Mouse (Mus musculus) embryonic facial prominence, embryonic 14.5 days (tissue): ENCODE results near the gene Cfap99. TPM values are rescaled to one million over a fixed set of nuclear protein-coding genes. Genes with fewer than 3 reads are reported as not detected.

Source experiments
- ATAC-seq: fragments of 200-750 bp; cut with Nextera tagmentation; 2 replicates; pipeline ENCODE4 v1.8.0; 2017; ENCODE audit warnings: low read depth, moderate number of reproducible peaks, moderate TSS enrichment
- DNase-seq: peaks from one replicate; pipeline ENCODE4 v3.0.0-alpha.2; 2015; ENCODE audit warnings: low spot score
- H3K27ac ChIP-seq: fragments of 300-500 bp; sonication (generic); replicated peaks from 2 replicates; pipeline ENCODE4 v1.5.1; 2014; ENCODE audit warnings: low read depth, mild to moderate bottlenecking, low read length, moderate library complexity
- H3K27me3 ChIP-seq: fragments of 300-500 bp; sonication (generic); replicated peaks from 2 replicates; pipeline ENCODE4 v1.6.1; 2014; ENCODE audit warnings: low read length; ENCODE audit not compliant: control insufficient read depth, insufficient read depth
- H3K36me3 ChIP-seq: fragments of 300-500 bp; sonication (generic); 2 replicates; pipeline ENCODE4 v1.6.1; 2014; ENCODE audit warnings: low read length, mixed read lengths; ENCODE audit not compliant: control insufficient read depth, insufficient read depth
- H3K4me1 ChIP-seq: fragments of 300-500 bp; sonication (generic); 2 replicates; pipeline ENCODE4 v1.6.1; 2014; ENCODE audit warnings: antibody characterized with exemption, low read length; ENCODE audit not compliant: control insufficient read depth, insufficient read depth
- H3K4me2 ChIP-seq: fragments of 300-500 bp; sonication (generic); 2 replicates; pipeline ENCODE4 v1.6.1; 2014; ENCODE audit warnings: low read depth, mild to moderate bottlenecking, low read length, moderate library complexity, mixed read lengths
- H3K4me3 ChIP-seq: fragments of 300-500 bp; sonication (generic); 2 replicates; pipeline ENCODE4 v1.5.1; 2014; ENCODE audit warnings: low read depth, mild to moderate bottlenecking, low read length
- H3K9ac ChIP-seq: fragments of 300-500 bp; sonication (generic); 2 replicates; pipeline ENCODE4 v1.6.1; 2014; ENCODE audit warnings: low read depth, mild to moderate bottlenecking, low read length, moderate library complexity, mixed read lengths
- H3K9me3 ChIP-seq: fragments of 300-500 bp; sonication (generic); 2 replicates; pipeline ENCODE4 v1.6.1; 2016; ENCODE audit warnings: low read length; ENCODE audit not compliant: control insufficient read depth
- whole genome bisulfite sequencing: fragments of 180-500 bp; shearing (Covaris S2); extraction: QIAGEN DNeasy Blood & Tissue Kit; methylation state at CpG from one replicate; pipeline ENCODE4 v1.1.7; 2014; 5-methylcytosine and 5-hydroxymethylcytosine counted together
- polyA plus RNA-seq: library from polyadenylated mRNA; unstranded; fragments of >200 nt; fragmentation: Nextera tagmentation; extraction: Ambion mirVana; gene quantifications from 2 replicates; pipeline ENCODE4 v1.2.1, GENCODE M21; 2014

Gene Cfap99
- polyA plus RNA-seq, 1 experiment from 2014 or later: 0.21 TPM

- DNase-seq: no peak
- Histone ChIP-seq H3K9me3 (no peaks in the 10 kb centered on the region), H3K4me3 (no peak overlapping the region), H3K9ac (no peak overlapping the region), H3K36me3 (no peaks in the 10 kb centered on the region), H3K27ac (no peak overlapping the region), H3K27me3 (no peaks in the 10 kb centered on the region), H3K4me2 (no peak overlapping the region), H3K4me1 (no peaks in the 10 kb centered on the region; the same call in 1 of the 2 replicates)
- WGBS: 37% methylated on average over 5 of the region's 5 CpGs
- no peak for ATAC-seq
Observed at GRCm38 (mm10) chr5:34273251-34273681, 15.1 kb upstream of the Cfap99 start.

DNA sequence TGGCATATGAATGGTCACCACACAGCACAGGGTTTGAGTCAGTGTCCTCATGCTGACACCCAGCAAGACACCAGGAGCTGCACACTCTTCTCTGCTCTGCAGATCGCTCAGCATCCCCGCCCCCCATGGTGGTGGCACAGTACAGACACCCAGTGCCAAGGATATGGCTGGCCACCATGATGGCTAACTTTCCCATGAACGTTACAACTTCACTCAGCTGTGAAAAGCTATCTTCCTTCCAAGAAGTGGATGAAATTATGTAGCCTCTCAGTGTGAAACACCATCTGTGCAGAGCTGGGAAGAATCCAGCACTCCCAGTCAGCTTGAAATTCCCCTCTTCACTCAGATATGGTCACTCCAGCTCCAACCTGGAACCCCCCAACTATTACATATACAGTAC lies 14.1 kb upstream of the Cfap99 start:
- H3K9me3 ChIP-seq: no peaks in the 10 kb centered on the region
- H3K36me3 ChIP-seq: no peaks in the 10 kb centered on the region
- no peak for DNase-seq
- no peaks in the 10 kb centered on the region for H3K27me3 ChIP-seq
- no peak overlapping the region for H3K4me2 ChIP-seq
- H3K4me1 ChIP-seq: no peaks in the 10 kb centered on the region; the same call in 1 of the 2 replicates
- ATAC-seq: no peak
- H3K4me3 ChIP-seq: no peak overlapping the region
- WGBS: 85% methylated on average over 3 of the region's 3 CpGs
- no peak overlapping the region for H3K9ac ChIP-seq
- no peak overlapping the region for H3K27ac ChIP-seq

- Histone ChIP-seq H3K27ac (no peak overlapping the region), H3K9me3 (no peaks in the 10 kb centered on the region), H3K36me3 (no peaks in the 10 kb centered on the region), H3K4me3 (no peak overlapping the region), H3K4me1 (no peaks in the 10 kb centered on the region; the same call in 1 of the 2 replicates), H3K9ac (no peak overlapping the region), H3K4me2 (no peak overlapping the region), H3K27me3 (no peaks in the 10 kb centered on the region)
- DNase-seq (no peak), ATAC-seq (no peak)
- 85% methylated on average over 10 of the region's 10 CpGs for whole genome bisulfite sequencing
Observed at GRCm38 (mm10) chr5:34274676-34275293, 13.6 kb upstream of the Cfap99 start.

- H3K27me3 ChIP-seq: no peaks in the 10 kb centered on the region
- no peaks in the 10 kb centered on the region for H3K9me3 ChIP-seq
- DNase-seq: no peak
- no peaks in the 10 kb centered on the region; the same call in 1 of the 2 replicates for H3K4me1 ChIP-seq
- ATAC-seq: no peak
- H3K4me2 ChIP-seq: no peak overlapping the region
- H3K27ac ChIP-seq: no peak overlapping the region
- no peaks in the 10 kb centered on the region for H3K36me3 ChIP-seq
- 73% methylated on average over 7 of the region's 7 CpGs for WGBS
- no peak overlapping the region for H3K4me3 ChIP-seq
- H3K9ac ChIP-seq: no peak overlapping the region
Observed at GRCm38 (mm10) chr5:34276191-34276590, 12.2 kb upstream of the Cfap99 start.

GRCm38 (mm10) chr5:34276746-34277145 lies 11.7 kb upstream of the Cfap99 start:
- H3K9ac ChIP-seq: no peak overlapping the region
- no peaks in the 10 kb centered on the region for H3K27me3 ChIP-seq
- DNase-seq (no peak), ATAC-seq (no peak)
- H3K9me3 ChIP-seq: no peaks in the 10 kb centered on the region
- no peak overlapping the region for H3K4me2 ChIP-seq
- H3K36me3 ChIP-seq: no peaks in the 10 kb centered on the region
- WGBS: 65% methylated on average over 6 of the region's 6 CpGs
- H3K27ac ChIP-seq: no peak overlapping the region
- no peaks in the 10 kb centered on the region; the same call in 1 of the 2 replicates for H3K4me1 ChIP-seq
- H3K4me3 ChIP-seq: no peak overlapping the region

DNA sequence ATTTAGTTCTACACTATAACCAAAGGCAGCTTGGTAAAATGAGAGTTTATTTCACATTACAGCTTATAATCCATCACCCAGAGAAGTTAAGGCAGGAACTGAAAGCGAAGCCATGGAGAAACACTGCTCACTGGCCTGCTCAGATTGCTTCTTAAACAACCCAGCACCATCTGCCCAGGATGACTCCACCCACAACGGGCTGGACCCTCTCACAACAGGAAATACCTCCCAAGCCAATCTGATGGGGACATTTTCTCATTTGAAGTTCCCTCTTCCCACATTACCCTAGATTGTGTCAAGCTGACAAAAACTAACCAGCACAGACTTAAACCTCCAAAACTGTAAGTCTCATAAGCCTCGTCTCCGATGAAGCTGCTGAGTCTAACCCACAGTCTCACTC lies 10.3 kb upstream of the Cfap99 start:
- H3K9ac ChIP-seq: no peak overlapping the region
- no peak overlapping the region for H3K4me2 ChIP-seq
- H3K27ac ChIP-seq: no peak overlapping the region
- H3K27me3 ChIP-seq: no peaks in the 10 kb centered on the region
- no peak for DNase-seq
- no peaks in the 10 kb centered on the region; the same call in 1 of the 2 replicates for H3K4me1 ChIP-seq
- ATAC-seq: no peak
- H3K9me3 ChIP-seq: no peaks in the 10 kb centered on the region
- H3K4me3 ChIP-seq: no peak overlapping the region
- WGBS: 64% methylated on average over 4 of the region's 4 CpGs
- H3K36me3 ChIP-seq: no peaks in the 10 kb centered on the region

GRCm38 (mm10) chr5:34279214-34279613 lies 9.2 kb upstream of the Cfap99 start:
- Histone ChIP-seq H3K4me3 (no peak overlapping the region), H3K4me1 (no peaks in the 10 kb centered on the region), H3K9ac (no peak overlapping the region), H3K4me2 (no peak overlapping the region), H3K27ac (no peak overlapping the region), H3K27me3 (peaks cover under 1% of the 10 kb centered on the region; the same call in 1 of the 2 replicates), H3K36me3 (no peaks in the 10 kb centered on the region), H3K9me3 (no peaks in the 10 kb centered on the region)
- no peak for ATAC-seq
- 88% methylated on average over 9 of the region's 9 CpGs for WGBS
- DNase-seq: no peak

DNA sequence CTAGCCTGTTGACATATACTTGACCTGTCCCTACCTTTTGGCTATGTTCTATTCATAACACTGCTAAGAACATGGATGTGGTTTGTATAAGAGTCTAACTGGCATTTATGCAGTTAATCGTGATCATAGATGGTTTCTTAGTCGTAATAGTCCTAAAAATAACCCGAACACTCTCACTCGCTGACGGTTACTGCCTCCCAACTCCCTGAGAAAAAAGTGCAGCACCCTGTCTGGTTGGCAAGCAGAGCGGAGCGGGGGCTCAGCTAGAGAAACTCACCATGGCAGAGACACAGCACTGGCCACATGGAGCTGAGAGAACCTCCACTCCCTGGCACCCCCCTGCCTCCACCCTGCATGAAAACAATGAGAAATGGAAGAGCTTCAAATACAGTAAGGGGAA lies 7.4 kb upstream of the Cfap99 start:
- ATAC-seq (no peak), DNase-seq (no peak)
- Histone ChIP-seq H3K36me3 (no peaks in the 10 kb centered on the region), H3K9ac (no peak overlapping the region), H3K27ac (no peak overlapping the region), H3K4me1 (no peaks in the 10 kb centered on the region), H3K9me3 (no peaks in the 10 kb centered on the region), H3K4me2 (no peak overlapping the region), H3K27me3 (peaks cover 15% of the 10 kb centered on the region), H3K4me3 (no peak overlapping the region)
- WGBS: 59% methylated on average over 7 of the region's 7 CpGs

- Histone ChIP-seq H3K4me2 (no peak overlapping the region), H3K9me3 (no peaks in the 10 kb centered on the region), H3K27me3 (peaks cover 39% of the 10 kb centered on the region), H3K4me1 (peaks cover 18% of the 10 kb centered on the region), H3K9ac (no peak overlapping the region), H3K27ac (no peak overlapping the region), H3K4me3 (no peak overlapping the region), H3K36me3 (no peaks in the 10 kb centered on the region)
- WGBS: 88% methylated on average over 5 of the region's 5 CpGs
- ATAC-seq (no peak), DNase-seq (no peak)
Observed at GRCm38 (mm10) chr5:34283355-34283754, 5.0 kb upstream of the Cfap99 start.
